In the genomic region with DNA sequence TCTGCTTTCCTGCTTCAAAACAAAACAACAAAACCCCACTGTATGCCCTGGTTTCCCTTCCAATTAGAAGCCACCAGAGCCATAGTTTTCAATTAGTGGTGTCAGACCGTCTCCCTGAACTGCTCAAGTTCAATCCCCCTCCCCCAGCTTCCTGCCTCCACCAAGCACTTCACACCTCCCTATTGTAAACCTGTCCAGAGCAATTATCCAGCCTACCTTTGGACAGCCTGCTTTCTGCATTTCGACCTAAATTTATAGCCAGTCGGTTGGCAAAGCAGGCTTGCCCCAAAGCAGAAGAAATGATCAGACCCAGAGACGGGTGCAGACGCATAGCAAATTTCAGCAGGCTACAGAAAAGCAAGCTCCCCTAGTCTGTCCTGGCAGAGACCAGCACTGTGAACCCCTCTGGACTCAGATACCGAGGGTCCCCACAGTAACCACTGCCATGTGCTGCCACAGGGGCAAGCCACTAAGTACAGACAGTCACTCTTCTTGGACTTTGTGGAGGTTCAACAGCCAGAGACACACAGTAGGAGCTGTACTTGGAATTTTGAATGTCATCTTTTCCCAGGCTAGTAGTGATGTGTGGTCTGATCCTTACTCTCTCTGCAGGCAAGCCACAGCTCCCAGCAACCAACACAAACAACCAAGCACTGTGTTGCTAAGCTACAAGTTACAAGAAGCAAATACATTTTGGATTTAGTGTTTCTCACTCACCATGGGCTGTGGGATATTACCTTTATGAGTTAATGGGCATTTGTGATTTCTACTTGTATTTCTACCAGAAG, we compare ENCODE assay signal across 14 mouse cellular contexts. TPM values are rescaled to one million over a fixed set of nuclear protein-coding genes. Genes with fewer than 3 reads are reported as not detected.
DNase-seq lines count a peak whose midpoint lies in the region; ATAC-seq lines count a peak whose summit lies in the region.
"Had no signal": no experiment of that assay in that cellular context is flagged by ENCODE, and none has a peak within 500 bp of the region (broad histone marks: within the 10 kb centered on the region; RNA-seq: fewer than 3 reads in every experiment).

No protein-coding gene starts in this region.

- H3K4me1 ChIP-seq in heart, embryonic 13.5 days = peaks cover 75% of the 10 kb centered on the region
- peaks cover 54% of the 10 kb centered on the region for H3K4me1 ChIP-seq in hindbrain, embryonic 15.5 days (replicated peaks)
- peaks cover 58% of the 10 kb centered on the region for H3K4me1 ChIP-seq in neural tube, embryonic 15.5 days

- no peak for ATAC-seq in heart, embryonic 13.5 days (ENCODE audit: extremely low read depth, insufficient number of reproducible peaks, low FRiP score, low TSS enrichment)
- ATAC-seq in CD4-positive, CD25-positive, alpha-beta regulatory T cell, adult 4 months = peak; percentile 10
- no peak for ATAC-seq in hindbrain, embryonic 15.5 days (ENCODE audit: low FRiP score, low read depth)
- no peak for ATAC-seq in neural tube, embryonic 15.5 days (ENCODE audit: low FRiP score)
- ATAC-seq in erythroblast, adult 5-6 weeks (replicated peaks; ENCODE audit: low FRiP score, poor library complexity, severe bottlenecking) = no peak

- no peaks in the 10 kb centered on the region for H3K9me3 ChIP-seq in heart, embryonic 13.5 days
- H3K9me3 ChIP-seq in hindbrain, embryonic 15.5 days = no peaks in the 10 kb centered on the region
- H3K9me3 ChIP-seq in neural tube, embryonic 15.5 days (replicated peaks) = no peaks in the 10 kb centered on the region
- H3K9me3 ChIP-seq: heart, embryonic 12.5 days had no signal

- H3K36me3 ChIP-seq in heart, embryonic 13.5 days = no peaks in the 10 kb centered on the region
- no peaks in the 10 kb centered on the region for H3K36me3 ChIP-seq in hindbrain, embryonic 15.5 days
- no peaks in the 10 kb centered on the region for H3K36me3 ChIP-seq in neural tube, embryonic 15.5 days
- H3K36me3 ChIP-seq: heart, embryonic 12.5 days had no signal

- no peak overlapping the region for H3K4me2 ChIP-seq in heart, embryonic 13.5 days
- H3K4me2 ChIP-seq in hindbrain, embryonic 15.5 days = peak overlapping the region; percentile 12; the same call in 1 of the 2 replicates
- peak overlapping the region; percentile 20 for H3K4me2 ChIP-seq in neural tube, embryonic 15.5 days
- H3K4me2 ChIP-seq: heart, embryonic 12.5 days had no signal

- WGBS in heart, embryonic 13.5 days = 39% methylated on average over 6 of the region's 6 CpGs
- 38% methylated on average over 6 of the region's 6 CpGs for WGBS in hindbrain, embryonic 15.5 days
- 26% methylated on average over 6 of the region's 6 CpGs for WGBS in neural tube, embryonic 15.5 days

- H3K4me3 ChIP-seq in heart, embryonic 13.5 days = no peak overlapping the region
- H3K4me3 ChIP-seq in hindbrain, embryonic 15.5 days = no peak overlapping the region
- H3K4me3 ChIP-seq in neural tube, embryonic 15.5 days (replicated peaks) = no peak overlapping the region
- H3K4me3 ChIP-seq: heart, embryonic 12.5 days; layer of hippocampus, adult 2 months had no signal

- peak overlapping the region; percentile 30; the same call in 1 of the 2 replicates for H3K9ac ChIP-seq in heart, embryonic 13.5 days
- H3K9ac ChIP-seq in hindbrain, embryonic 15.5 days = no peak overlapping the region
- 0 out of 2 replicates have a peak overlapping the region, but pooled peaks have one; percentile 5 for H3K9ac ChIP-seq in neural tube, embryonic 15.5 days (replicated peaks)
- H3K9ac ChIP-seq: heart, embryonic 12.5 days had no signal

- H3K27ac ChIP-seq in heart, embryonic 13.5 days (replicated peaks) = no peak overlapping the region
- no peak overlapping the region; the same call in 1 of the 2 replicates for H3K27ac ChIP-seq in hindbrain, embryonic 15.5 days (replicated peaks)
- peak overlapping the region; percentile 38; the same call in 1 of the 2 replicates for H3K27ac ChIP-seq in neural tube, embryonic 15.5 days (replicated peaks)
- H3K27ac ChIP-seq: layer of hippocampus, adult 2 months had no signal

- DNase-seq in heart, adult 18-20 months = no peak
- DNase-seq in ovary, postnatal 14 days (ENCODE audit: low spot score) = no peak
- DNase-seq in cerebellum, adult 8-10 months = no peak
- DNase-seq: adrenal gland, postnatal 25 days; cerebellum, adult 18-20 months; kidney, adult 11 months; lung, postnatal 10 days had no signal

- no peaks in the 10 kb centered on the region for H3K27me3 ChIP-seq in heart, embryonic 13.5 days (replicated peaks)
- no peaks in the 10 kb centered on the region for H3K27me3 ChIP-seq in hindbrain, embryonic 15.5 days
- H3K27me3 ChIP-seq in neural tube, embryonic 15.5 days (replicated peaks) = no peaks in the 10 kb centered on the region
- H3K27me3 ChIP-seq: heart, embryonic 12.5 days had no signal

RNA-seq across cellular contexts. Expression of gene Lrig1, which starts 21.4 kb away (rescaled TPM):
- 8.1 and 8.3 TPM in 2 replicates for polyA plus RNA-seq in heart, embryonic 13.5 days (2015; fragmentation: Nextera tagmentation; extraction: Ambion mirVana)
- total RNA-seq in heart, adult 18-20 months (2021) = 10 to 100 TPM; 29.8 to 30.9 TPM
- 10 to 100 TPM; 30.8 to 38.6 TPM for polyA plus RNA-seq in CD4-positive, CD25-positive, alpha-beta regulatory T cell, adult 4 months (2017; shearing (Covaris generic))
- 20.6 and 23.8 TPM in 2 replicates for polyA plus RNA-seq in hindbrain, embryonic 15.5 days (2015; fragmentation: Nextera tagmentation; extraction: Ambion mirVana)
- 14.5 and 15.0 TPM in 2 replicates for polyA plus RNA-seq in neural tube, embryonic 15.5 days (2015; fragmentation: Nextera tagmentation; extraction: Ambion mirVana)
- 1.2 and 2.5 TPM in 2 replicates for total RNA-seq in erythroblast, adult 5-6 weeks (2015; ENCODE audit: low replicate concordance)
- 1.3 and 2.5 TPM in 2 replicates for total RNA-seq in erythroblast, adult 5-6 weeks (2017; ENCODE audit: low replicate concordance)
